Comparison of ENCODE assay signal across 19 mouse cellular contexts in the genomic region with DNA sequence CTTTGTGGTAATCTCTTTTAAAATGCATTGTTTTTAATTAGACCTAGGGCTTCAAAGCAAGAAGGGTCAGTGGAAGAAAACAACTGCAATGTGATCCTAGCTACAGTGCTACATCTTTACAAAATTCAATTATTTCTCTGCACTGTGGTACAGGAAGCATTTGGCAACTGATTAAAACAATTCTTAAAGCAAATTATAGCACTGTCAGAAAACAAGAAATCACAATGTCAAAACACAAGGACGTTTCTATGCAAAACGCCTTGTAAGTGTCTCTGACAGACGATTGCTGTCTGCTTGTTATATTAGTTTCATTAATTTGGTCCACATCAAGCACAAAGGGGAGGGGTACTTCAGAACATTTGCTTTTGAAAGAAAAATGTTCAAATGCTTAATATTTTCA. TPM values are rescaled to one million over a fixed set of nuclear protein-coding genes. Genes with fewer than 3 reads are reported as not detected.
"Had no signal": no experiment of that assay in that cellular context is flagged by ENCODE, and none has a peak within 500 bp of the region (broad histone marks: within the 10 kb centered on the region; RNA-seq: fewer than 3 reads in every experiment).

No protein-coding gene starts in this region.

- H3K4me3 ChIP-seq: midbrain, embryonic 10.5 days; midbrain, embryonic 12.5 days; myocyte; neural tube, embryonic 13.5 days; neural tube, embryonic 15.5 days had no signal

- H3K4me2 ChIP-seq: midbrain, embryonic 12.5 days; neural tube, embryonic 13.5 days; neural tube, embryonic 15.5 days had no signal

- H3K27ac ChIP-seq: midbrain, embryonic 10.5 days; midbrain, embryonic 12.5 days; neural tube, embryonic 13.5 days; neural tube, embryonic 15.5 days had no signal

- H3K27me3 ChIP-seq: midbrain, embryonic 12.5 days; neural tube, embryonic 13.5 days; neural tube, embryonic 15.5 days had no signal

- H3K9ac ChIP-seq: midbrain, embryonic 12.5 days; neural tube, embryonic 13.5 days; neural tube, embryonic 15.5 days had no signal

- ATAC-seq: midbrain, embryonic 16.5 days had no signal

- H3K36me3 ChIP-seq: midbrain, embryonic 10.5 days; midbrain, embryonic 12.5 days; neural tube, embryonic 13.5 days; neural tube, embryonic 15.5 days had no signal

- H3K4me1 ChIP-seq: midbrain, embryonic 10.5 days; midbrain, embryonic 12.5 days; neural tube, embryonic 13.5 days; neural tube, embryonic 15.5 days had no signal

- H3K9me3 ChIP-seq: midbrain, embryonic 10.5 days; midbrain, embryonic 12.5 days; neural tube, embryonic 13.5 days; neural tube, embryonic 15.5 days had no signal

- DNase-seq: lung, adult 2 months; lung, postnatal 10 days; lung, postnatal 4 days; midbrain, embryonic 14.5 days; retina, postnatal 1 day; right cerebral cortex, adult 18-20 months; right cerebral cortex, postnatal 25 days; right cerebral cortex, postnatal 4 days; spleen, adult 18-20 months; thymus, adult 18-20 months; thymus, postnatal 25 days; thymus, postnatal 4 days had no signal

RNA-seq across cellular contexts. Expression of a gene that starts 48.9 kb away (rescaled TPM):
- polyA plus RNA-seq: myocyte; small intestine, adult 2 months had no signal
